ENCODE assay signal across 8 mouse cellular contexts in genomic region chr19:24223851-24224251, GRCm38 (mm10). TPM values are rescaled to one million over a fixed set of nuclear protein-coding genes. Genes with fewer than 3 reads are reported as not detected.
A peak's percentile ranks its signal among the peaks of the same experiment; 100 is the strongest.
DNase-seq lines count a peak whose midpoint lies in the region; ATAC-seq and TF ChIP-seq lines count a peak whose summit lies in the region.

No protein-coding gene starts in this region.

- no peaks in the 10 kb centered on the region for H3K36me3 ChIP-seq in erythroblast, embryonic 14.5 days (ENCODE audit: control insufficient read depth)
- H3K36me3 ChIP-seq in hindbrain, embryonic 10.5 days: no peaks in the 10 kb centered on the region
- no peaks in the 10 kb centered on the region for H3K36me3 ChIP-seq in limb, embryonic 12.5 days
- H3K36me3 ChIP-seq in midbrain, postnatal 0 days (ENCODE audit: insufficient read depth, low read length): no peaks in the 10 kb centered on the region

- peak overlapping the region; percentile 86 for H3K4me2 ChIP-seq in limb, embryonic 12.5 days
- H3K4me2 ChIP-seq in midbrain, postnatal 0 days (ENCODE audit: low read depth, low read length, poor library complexity, severe bottlenecking): peak overlapping the region; percentile 59

- no peak for ATAC-seq in erythroblast, adult 5-6 weeks (replicated peaks; ENCODE audit: low FRiP score, poor library complexity, severe bottlenecking)
- ATAC-seq in limb, embryonic 12.5 days (ENCODE audit: insufficient number of reproducible peaks, insufficient read depth, low FRiP score, low TSS enrichment, low read depth): no peak
- ATAC-seq in midbrain, postnatal 0 days (ENCODE audit: low FRiP score): no peak

- H3K27me3 ChIP-seq in erythroblast, embryonic 14.5 days (ENCODE audit: control insufficient read depth): peaks cover 44% of the 10 kb centered on the region
- H3K27me3 ChIP-seq in hindbrain, embryonic 10.5 days (ENCODE audit: insufficient read depth, poor library complexity, severe bottlenecking): peaks cover 47% of the 10 kb centered on the region
- H3K27me3 ChIP-seq in limb, embryonic 12.5 days: peaks cover 50% of the 10 kb centered on the region
- H3K27me3 ChIP-seq in midbrain, postnatal 0 days (ENCODE audit: insufficient read depth, low read length): peaks cover 12% of the 10 kb centered on the region

- 8% methylated on average over 11 of the region's 11 CpGs for WGBS in hindbrain, embryonic 10.5 days
- WGBS in limb, embryonic 12.5 days: 15% methylated on average over 11 of the region's 11 CpGs
- 23% methylated on average over 11 of the region's 11 CpGs for WGBS in midbrain, postnatal 0 days

- peak overlapping the region; percentile 83; the same call in 1 of the 2 replicates for H3K27ac ChIP-seq in hindbrain, embryonic 10.5 days
- 0 out of 2 replicates have a peak overlapping the region, but pooled peaks have one; percentile 2 for H3K27ac ChIP-seq in limb, embryonic 12.5 days
- H3K27ac ChIP-seq in midbrain, postnatal 0 days (ENCODE audit: low read depth, low read length): no peak overlapping the region

- no peaks in the 10 kb centered on the region for H3K9me3 ChIP-seq in erythroblast, embryonic 14.5 days (ENCODE audit: control insufficient read depth, low read length)
- no peaks in the 10 kb centered on the region for H3K9me3 ChIP-seq in hindbrain, embryonic 10.5 days
- H3K9me3 ChIP-seq in limb, embryonic 12.5 days: no peaks in the 10 kb centered on the region
- H3K9me3 ChIP-seq in midbrain, postnatal 0 days (ENCODE audit: low read length): no peaks in the 10 kb centered on the region

- no peak overlapping the region for H3K9ac ChIP-seq in limb, embryonic 12.5 days (replicated peaks)
- peak overlapping the region; percentile 15; the same call in 1 of the 2 replicates for H3K9ac ChIP-seq in midbrain, postnatal 0 days (replicated peaks; ENCODE audit: low read length, poor library complexity, severe bottlenecking)

- DNase-seq in embryo, embryonic 10.5 days (ENCODE audit: low spot score): peak; percentile 21
- no peak for DNase-seq in hindbrain, embryonic 10.5 days (ENCODE audit: low spot score)
- no peak for DNase-seq in midbrain, postnatal 0 days (ENCODE audit: low spot score)
- DNase-seq in thymus, adult 18-20 months: no peak
- DNase-seq in gastrocnemius, postnatal 25 days: no peak

- peaks cover 8% of the 10 kb centered on the region for H3K4me1 ChIP-seq in erythroblast, embryonic 14.5 days (ENCODE audit: control insufficient read depth)
- H3K4me1 ChIP-seq in hindbrain, embryonic 10.5 days (replicated peaks): peaks cover 38% of the 10 kb centered on the region
- peaks cover 15% of the 10 kb centered on the region for H3K4me1 ChIP-seq in limb, embryonic 12.5 days (replicated peaks)
- no peaks in the 10 kb centered on the region for H3K4me1 ChIP-seq in midbrain, postnatal 0 days (ENCODE audit: insufficient read depth, low read length)

- TF ChIP-seq CTCF in midbrain, postnatal 0 days (IDR thresholded peaks at IDR 0.05): no peak

- peak overlapping the region; percentile 55 for H3K4me3 ChIP-seq in erythroblast, embryonic 14.5 days (replicated peaks)
- peak overlapping the region; percentile 65 for H3K4me3 ChIP-seq in hindbrain, embryonic 10.5 days
- peak overlapping the region; percentile 48 for H3K4me3 ChIP-seq in limb, embryonic 12.5 days (replicated peaks)
- H3K4me3 ChIP-seq in midbrain, postnatal 0 days (ENCODE audit: low read depth, low read length): peak overlapping the region; percentile 36; the same call in 1 of the 2 replicates

RNA-seq across cellular contexts. Expression of gene Tjp2, which starts 1.0 kb away (rescaled TPM):
- 0.07 and 0.12 TPM in 2 replicates for polyA plus RNA-seq in erythroblast, embryonic 14.5 days (2012)
- total RNA-seq in erythroblast, adult 5-6 weeks (2015; ENCODE audit: low replicate concordance): not detected in 2 replicates
- 0.17 and 0.98 TPM in 2 replicates for total RNA-seq in erythroblast, adult 5-6 weeks (2017; ENCODE audit: low replicate concordance)
- 26.7 and 30.0 TPM in 2 replicates for polyA plus RNA-seq in hindbrain, embryonic 10.5 days (2016; fragmentation: Nextera tagmentation; extraction: Ambion mirVana)
- 27.7 and 28.6 TPM in 2 replicates for polyA plus RNA-seq in limb, embryonic 12.5 days (2016; fragmentation: Nextera tagmentation; extraction: Ambion mirVana)
- total RNA-seq in midbrain, postnatal 0 days (2014; rRNA removed): 18.2 and 18.7 TPM in 2 replicates
- 11.0 and 11.2 TPM in 2 replicates for polyA plus RNA-seq in midbrain, postnatal 0 days (2015; fragmentation: Nextera tagmentation; extraction: Ambion mirVana)
- total RNA-seq in gastrocnemius, postnatal 25 days (2021): 1 to 10 TPM; 4.4 to 4.8 TPM

RNA-seq across cellular contexts. Expression of gene Fxn, which starts 56.6 kb away (rescaled TPM):
- 17.1 and 17.5 TPM in 2 replicates for polyA plus RNA-seq in erythroblast, embryonic 14.5 days (2012)
- 10.7 and 19.2 TPM in 2 replicates for total RNA-seq in erythroblast, adult 5-6 weeks (2015; ENCODE audit: low replicate concordance)
- 3.0 and 5.7 TPM in 2 replicates for total RNA-seq in erythroblast, adult 5-6 weeks (2017; ENCODE audit: low replicate concordance)
- polyA plus RNA-seq in hindbrain, embryonic 10.5 days (2016; fragmentation: Nextera tagmentation; extraction: Ambion mirVana): 56.7 and 58.1 TPM in 2 replicates
- polyA plus RNA-seq in limb, embryonic 12.5 days (2016; fragmentation: Nextera tagmentation; extraction: Ambion mirVana): 63.3 and 64.1 TPM in 2 replicates
- total RNA-seq in midbrain, postnatal 0 days (2014; rRNA removed): 24.6 and 25.4 TPM in 2 replicates
- polyA plus RNA-seq in midbrain, postnatal 0 days (2015; fragmentation: Nextera tagmentation; extraction: Ambion mirVana): 42.5 and 43.7 TPM in 2 replicates
- 10 to 100 TPM; 19.6 to 20.2 TPM for total RNA-seq in gastrocnemius, postnatal 25 days (2021)

Comparison
In these comparisons a context has a peak if more than half of its experiments do, and no peak if none do; other contexts are left out.
1. RNA of gene Tjp2, which starts 1.0 kb away (polyA plus RNA-seq): 27.7 to 28.6 TPM in limb, embryonic 12.5 days, 26.7 to 30.0 TPM in hindbrain, embryonic 10.5 days and 11.0 to 11.2 TPM in midbrain, postnatal 0 days; 0.07 to 0.12 TPM in erythroblast, embryonic 14.5 days; every median in the first group is over 10 times any median in the second.
2. Peak in every context shown above with its lines, with median percentiles within 50 percentile points of each other: H3K4me3 ChIP-seq.